9 mouse cellular contexts compared by ENCODE assay signal in the genomic region with DNA sequence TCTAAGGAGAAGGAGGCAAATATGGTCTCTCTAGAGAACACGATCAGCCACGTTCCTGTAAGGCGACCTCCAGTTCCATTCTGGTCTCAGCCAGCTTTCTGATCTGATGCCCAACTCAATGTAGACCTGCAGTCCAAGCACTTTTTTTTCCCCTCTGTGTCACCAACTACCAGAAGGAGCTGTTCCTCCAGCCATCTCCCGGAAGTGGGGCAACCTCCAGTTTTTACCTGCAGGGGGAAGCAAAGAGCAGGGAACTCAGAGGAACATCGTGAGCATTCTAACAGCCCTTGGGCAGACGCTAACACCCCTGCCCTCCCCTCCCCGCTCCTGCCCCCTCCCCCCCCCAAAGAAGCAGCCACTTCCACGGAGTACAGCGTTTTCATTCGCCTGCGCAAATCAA. TPM values are rescaled to one million over a fixed set of nuclear protein-coding genes. Genes with fewer than 3 reads are reported as not detected.
DNase-seq lines count a peak whose midpoint lies in the region; ATAC-seq and TF ChIP-seq lines count a peak whose summit lies in the region.
"Had no signal": no experiment of that assay in that cellular context is flagged by ENCODE, and none has a peak within 500 bp of the region (broad histone marks: within the 10 kb centered on the region; RNA-seq: fewer than 3 reads in every experiment).

No protein-coding gene starts in this region.

- no peak for TF ChIP-seq POLR2A in testis, adult 2 months (IDR thresholded peaks at IDR 0.05; ENCODE audit: control insufficient read depth, low read depth, low read length)

- H3K9ac ChIP-seq in kidney, postnatal 0 days (ENCODE audit: low read depth, low read length) = no peak overlapping the region

- no peak overlapping the region for H3K4me3 ChIP-seq in testis, adult 2 months (ENCODE audit: control insufficient read depth, low read depth, low read length)
- no peak overlapping the region for H3K4me3 ChIP-seq in kidney, postnatal 0 days (replicated peaks; ENCODE audit: low read depth, low read length)

- H3K27ac ChIP-seq in testis, adult 2 months (ENCODE audit: control insufficient read depth, insufficient read depth, low read depth, low read length) = no peak overlapping the region
- H3K27ac ChIP-seq in kidney, postnatal 0 days = no peak overlapping the region

- WGBS in kidney, postnatal 0 days = 29% methylated on average over 11 of the region's 11 CpGs

- no peak overlapping the region for H3K4me2 ChIP-seq in kidney, postnatal 0 days (ENCODE audit: low read length)

- no peak for ATAC-seq in kidney, postnatal 0 days (replicated peaks; ENCODE audit: low FRiP score, low read depth)

- peak; percentile 53; the same call in 1 of the 2 replicates for TF ChIP-seq CTCF in testis, adult 2 months (IDR thresholded peaks at IDR 0.05; ENCODE audit: control insufficient read depth, insufficient read depth, insufficient replicate concordance, low read depth, low read length)
- peak; percentile 73 for TF ChIP-seq CTCF in kidney, postnatal 0 days (IDR thresholded peaks at IDR 0.05; ENCODE audit: low read depth)

- no peaks in the 10 kb centered on the region for H3K4me1 ChIP-seq in testis, adult 2 months (ENCODE audit: control insufficient read depth, insufficient read depth, low read length)
- no peaks in the 10 kb centered on the region for H3K4me1 ChIP-seq in kidney, postnatal 0 days (replicated peaks; ENCODE audit: insufficient read depth, low read length)

- H3K36me3 ChIP-seq in testis, adult 2 months (ENCODE audit: control insufficient read depth, insufficient read depth, low read length) = no peaks in the 10 kb centered on the region
- H3K36me3 ChIP-seq in kidney, postnatal 0 days (ENCODE audit: insufficient read depth, low read length) = no peaks in the 10 kb centered on the region

- no peaks in the 10 kb centered on the region for H3K27me3 ChIP-seq in testis, adult 2 months (ENCODE audit: control insufficient read depth, insufficient read depth, low read length)
- H3K27me3 ChIP-seq in kidney, postnatal 0 days (ENCODE audit: insufficient read depth, low read length) = no peaks in the 10 kb centered on the region

- H3K9me3 ChIP-seq in kidney, postnatal 0 days (replicated peaks; ENCODE audit: low read length) = no peaks in the 10 kb centered on the region

- no peak for DNase-seq in testis, postnatal 14 days (ENCODE audit: low spot score)
- DNase-seq in adrenal gland, postnatal 25 days = peak; percentile 74
- peak; percentile 92 for DNase-seq in gastrocnemius, adult 18-20 months (ENCODE audit: low spot score)
- DNase-seq in kidney, postnatal 0 days (ENCODE audit: low spot score) = peak; percentile 45
- peak; percentile 80 to 87 for DNase-seq in lung, adult 18-20 months
- peak; percentile 34 for DNase-seq in right cerebral cortex, postnatal 36 days (ENCODE audit: low spot score in 2 of 2)
- DNase-seq in yolk sac, embryonic 10.5 days (ENCODE audit: low spot score) = peak; percentile 26

RNA-seq across cellular contexts. Expression of a gene that starts 7.8 kb away (rescaled TPM):
- polyA plus RNA-seq in testis, adult 2 months (2012; rRNA removed) = 130 and 137 TPM in 2 replicates
- not detected in 2 replicates for total RNA-seq in adrenal gland, postnatal 25 days (2021)
- not detected for total RNA-seq in gastrocnemius, adult 18-20 months (2021)
- polyA plus RNA-seq in kidney, postnatal 0 days (2015; fragmentation: Nextera tagmentation; extraction: Ambion mirVana) = 0.05 TPM in 1 of 2 replicates, not detected in the other
- polyA plus RNA-seq: heart, embryonic 14.5 days had no signal

RNA-seq across cellular contexts. Expression of a gene that starts 8.2 kb away (rescaled TPM):
- 48.4 and 50.2 TPM in 2 replicates for polyA plus RNA-seq in testis, adult 2 months (2012; rRNA removed)
- 25.4 and 29.5 TPM in 2 replicates for total RNA-seq in adrenal gland, postnatal 25 days (2021)
- 10 to 100 TPM; 25.6 to 27.4 TPM for total RNA-seq in gastrocnemius, adult 18-20 months (2021)
- 7.0 and 8.9 TPM in 2 replicates for polyA plus RNA-seq in kidney, postnatal 0 days (2015; fragmentation: Nextera tagmentation; extraction: Ambion mirVana)

RNA-seq across cellular contexts. Expression of a gene that starts 17.8 kb away (rescaled TPM):
- 15.7 and 16.3 TPM in 2 replicates for polyA plus RNA-seq in testis, adult 2 months (2012; rRNA removed)
- total RNA-seq in adrenal gland, postnatal 25 days (2021) = 7.5 and 9.2 TPM in 2 replicates
- total RNA-seq in gastrocnemius, adult 18-20 months (2021) = under 1 TPM; 0.93 to 0.98 TPM
- 23.4 and 24.9 TPM in 2 replicates for polyA plus RNA-seq in kidney, postnatal 0 days (2015; fragmentation: Nextera tagmentation; extraction: Ambion mirVana)

RNA-seq across cellular contexts. Expression of a gene that starts 19.6 kb away (rescaled TPM):
- 13.1 and 14.0 TPM in 2 replicates for polyA plus RNA-seq in testis, adult 2 months (2012; rRNA removed)
- 38.0 and 40.1 TPM in 2 replicates for total RNA-seq in adrenal gland, postnatal 25 days (2021)
- total RNA-seq in gastrocnemius, adult 18-20 months (2021) = 10 to 100 TPM; 21.9 to 22.0 TPM
- polyA plus RNA-seq in kidney, postnatal 0 days (2015; fragmentation: Nextera tagmentation; extraction: Ambion mirVana) = 56.0 and 60.8 TPM in 2 replicates

RNA-seq across cellular contexts. Expression of a gene that starts 25.1 kb away (rescaled TPM):
- 29.9 and 32.1 TPM in 2 replicates for polyA plus RNA-seq in testis, adult 2 months (2012; rRNA removed)
- 36.3 and 56.0 TPM in 2 replicates for total RNA-seq in adrenal gland, postnatal 25 days (2021)
- total RNA-seq in gastrocnemius, adult 18-20 months (2021) = 10 to 100 TPM; 43.7 to 44.5 TPM
- polyA plus RNA-seq in kidney, postnatal 0 days (2015; fragmentation: Nextera tagmentation; extraction: Ambion mirVana) = 188 and 192 TPM in 2 replicates
